Mouse (Mus musculus): ENCODE data around the gene D2hgdh.
"Not testable (repeated sequence)": the region's sequence is repeated elsewhere in the genome, so short reads cannot be mapped to it uniquely, and the experiment has no call there.

The D2hgdh gene

GRCm38 (mm10) chr1:93826540-93826835, 1.8 kb downstream of the D2hgdh start:
- no peak for DNase-seq (ENCODE audit: extremely low spot score)

- not testable (repeated sequence) for DNase-seq (ENCODE audit: extremely low spot score)
Observed at GRCm38 (mm10) chr1:93832754-93833360, 8.1 kb downstream of the D2hgdh start.

GRCm38 (mm10) chr1:93834671-93835150, 10.0 kb downstream of the D2hgdh start:
- DNase-seq (ENCODE audit: extremely low spot score), result no peak

- DNase-seq (ENCODE audit: extremely low spot score), result no peak
Observed at GRCm38 (mm10) chr1:93835211-93835610, 10.5 kb downstream of the D2hgdh start.

GRCm38 (mm10) chr1:93835876-93836531, 11.3 kb downstream of the D2hgdh start:
- DNase-seq (ENCODE audit: extremely low spot score), result no peak

- no peak for DNase-seq (ENCODE audit: extremely low spot score)
Observed at GRCm38 (mm10) chr1:93836532-93836913, 11.8 kb downstream of the D2hgdh start.

GRCm38 (mm10) chr1:93837335-93837734, 12.6 kb downstream of the D2hgdh start:
- DNase-seq (ENCODE audit: extremely low spot score), result no peak

GRCm38 (mm10) chr1:93838569-93838968, 13.9 kb downstream of the D2hgdh start:
- DNase-seq (ENCODE audit: extremely low spot score), result not testable (repeated sequence)

- not testable (repeated sequence) for DNase-seq (ENCODE audit: extremely low spot score)
Observed at GRCm38 (mm10) chr1:93845766-93846366, 21.2 kb downstream of the D2hgdh start.

GRCm38 (mm10) chr1:93855790-93856189, 31.1 kb downstream of the D2hgdh start:
- DNase-seq (ENCODE audit: extremely low spot score), result not testable (repeated sequence)

- no peak for DNase-seq (ENCODE audit: extremely low spot score)
Observed at GRCm38 (mm10) chr1:93857370-93857769, 32.7 kb downstream of the D2hgdh start.

- DNase-seq (ENCODE audit: extremely low spot score), result no peak
Observed at GRCm38 (mm10) chr1:93857991-93858390, 33.3 kb downstream of the D2hgdh start.

GRCm38 (mm10) chr1:93859619-93860018, 34.9 kb downstream of the D2hgdh start:
- no peak for DNase-seq (ENCODE audit: extremely low spot score)

- not testable (repeated sequence) for DNase-seq (ENCODE audit: extremely low spot score)
Observed at GRCm38 (mm10) chr1:93861048-93861447, 36.3 kb downstream of the D2hgdh start, which contains the start of gene Gal3st2. Gene Gal3st2 (plus strand): TSS chr1:93861306.

GRCm38 (mm10) chr1:93871594-93872105, 46.9 kb downstream of the D2hgdh start:
- not testable (repeated sequence) for DNase-seq (ENCODE audit: extremely low spot score)

GRCm38 (mm10) chr1:93874405-93874804, 49.7 kb downstream of the D2hgdh start:
- DNase-seq (ENCODE audit: extremely low spot score), result not testable (repeated sequence)

GRCm38 (mm10) chr1:93881778-93882177, 57.1 kb downstream of the D2hgdh start:
- DNase-seq (ENCODE audit: extremely low spot score), result not testable (repeated sequence)

- DNase-seq (ENCODE audit: extremely low spot score), result not testable (repeated sequence)
Observed at GRCm38 (mm10) chr1:93890936-93891335, 66.2 kb downstream of the D2hgdh start.

- DNase-seq (ENCODE audit: extremely low spot score), result not testable (repeated sequence)
Observed at GRCm38 (mm10) chr1:93897395-93897794, 72.7 kb downstream of the D2hgdh start.

GRCm38 (mm10) chr1:93901291-93901690, 76.6 kb downstream of the D2hgdh start:
- not testable (repeated sequence) for DNase-seq (ENCODE audit: extremely low spot score)

All from embryo, embryonic 9.5 days (tissue).